Mouse (Mus musculus): ENCODE data around the gene Tbc1d24. TPM values are rescaled to one million over a fixed set of nuclear protein-coding genes. Genes with fewer than 3 reads are reported as not detected.

The Tbc1d24 gene
- polyA plus RNA-seq, 1 experiment from 2014 or later = 24.0 TPM

DNA sequence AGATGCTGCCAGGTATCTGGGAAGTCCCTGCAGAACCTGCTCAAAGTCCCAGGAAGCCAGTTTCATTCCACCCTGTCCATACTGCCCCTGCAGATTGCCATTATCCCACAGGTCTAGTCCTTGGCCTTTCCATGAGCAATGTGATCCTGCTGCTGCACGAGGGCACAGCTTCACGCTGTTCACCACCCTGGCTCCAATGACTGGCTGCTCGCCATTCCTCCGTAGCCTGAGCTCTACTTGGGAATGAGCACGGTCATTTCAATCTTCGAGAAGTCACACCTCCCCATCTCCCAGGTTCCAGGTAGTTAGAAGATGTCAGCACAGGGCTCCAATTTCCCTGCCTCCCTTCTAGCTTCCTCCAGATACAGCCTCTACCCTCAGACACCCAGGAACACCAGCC lies 48.2 kb downstream of the Tbc1d24 start:
- WGBS = 93% methylated on average over 6 of the region's 6 CpGs
- Histone ChIP-seq H3K27me3 (replicated peaks) (no peaks in the 10 kb centered on the region), H3K4me1 (peaks cover 8% of the 10 kb centered on the region), H3K27ac (replicated peaks) (no peak overlapping the region), H3K9ac (replicated peaks) (no peak overlapping the region), H3K4me2 (no peak overlapping the region), H3K4me3 (replicated peaks) (no peak overlapping the region), H3K36me3 (peaks cover 26% of the 10 kb centered on the region), H3K9me3 (replicated peaks) (no peaks in the 10 kb centered on the region)
- no peak for ATAC-seq (ENCODE audit: low FRiP score)

DNA sequence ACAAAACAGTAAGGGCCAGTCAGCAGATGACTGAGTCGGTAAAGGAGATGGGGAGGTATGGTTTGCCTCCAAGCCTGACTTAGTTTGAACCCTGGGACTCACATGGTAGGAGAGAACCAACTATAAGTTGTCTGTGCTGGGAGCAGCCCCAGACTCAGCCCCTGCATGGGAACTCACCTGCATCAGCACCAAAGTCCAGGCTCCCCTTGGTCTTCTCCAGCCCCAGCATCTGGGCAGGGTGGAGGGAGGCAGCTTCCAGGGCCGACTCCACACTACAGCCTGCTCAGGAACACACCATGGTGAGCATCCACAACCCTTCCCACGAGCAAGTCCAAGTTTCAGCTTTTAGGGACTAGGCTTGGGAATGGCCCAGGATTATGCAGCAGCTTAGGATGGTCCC lies 49.0 kb downstream of the Tbc1d24 start:
- no peak for ATAC-seq (ENCODE audit: low FRiP score)
- Histone ChIP-seq H3K4me3 (replicated peaks) (no peak overlapping the region), H3K9me3 (replicated peaks) (no peaks in the 10 kb centered on the region), H3K4me1 (peaks cover 10% of the 10 kb centered on the region), H3K36me3 (peaks cover 26% of the 10 kb centered on the region), H3K27me3 (replicated peaks) (no peaks in the 10 kb centered on the region), H3K9ac (replicated peaks) (0 out of 2 replicates have a peak overlapping the region, but pooled peaks have one; percentile 7), H3K4me2 (no peak overlapping the region), H3K27ac (replicated peaks) (no peak overlapping the region)
- 86% methylated on average over 3 of the region's 3 CpGs for WGBS

DNA sequence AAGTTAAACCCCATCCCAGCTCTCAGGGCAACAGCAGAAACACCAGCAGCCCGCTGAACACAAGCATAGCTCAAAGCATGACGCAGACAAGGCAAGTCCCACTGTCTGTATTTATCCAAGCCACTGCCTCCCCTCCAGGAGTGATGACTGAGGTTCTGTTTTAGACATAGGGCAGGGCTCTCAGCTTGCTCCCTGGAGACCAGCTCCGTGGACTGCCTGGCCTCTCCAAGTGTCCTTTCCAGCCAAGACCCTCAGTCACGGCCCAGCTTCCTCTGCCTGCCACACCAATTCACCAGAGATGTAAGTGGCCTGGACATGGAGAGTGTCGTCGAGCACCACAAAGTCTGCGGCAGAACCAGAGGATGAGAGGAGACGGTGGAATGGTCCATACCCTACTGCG lies 49.6 kb downstream of the Tbc1d24 start:
- peaks cover 26% of the 10 kb centered on the region for H3K36me3 ChIP-seq
- H3K9ac ChIP-seq (replicated peaks) = no peak overlapping the region
- H3K27me3 ChIP-seq (replicated peaks) = no peaks in the 10 kb centered on the region
- 91% methylated on average over 9 of the region's 9 CpGs for WGBS
- ATAC-seq (ENCODE audit: low FRiP score) = no peak
- H3K9me3 ChIP-seq (replicated peaks) = no peaks in the 10 kb centered on the region
- peaks cover 9% of the 10 kb centered on the region for H3K4me1 ChIP-seq
- H3K4me2 ChIP-seq = no peak overlapping the region
- no peak overlapping the region for H3K27ac ChIP-seq (replicated peaks)
- H3K4me3 ChIP-seq (replicated peaks) = no peak overlapping the region

DNA sequence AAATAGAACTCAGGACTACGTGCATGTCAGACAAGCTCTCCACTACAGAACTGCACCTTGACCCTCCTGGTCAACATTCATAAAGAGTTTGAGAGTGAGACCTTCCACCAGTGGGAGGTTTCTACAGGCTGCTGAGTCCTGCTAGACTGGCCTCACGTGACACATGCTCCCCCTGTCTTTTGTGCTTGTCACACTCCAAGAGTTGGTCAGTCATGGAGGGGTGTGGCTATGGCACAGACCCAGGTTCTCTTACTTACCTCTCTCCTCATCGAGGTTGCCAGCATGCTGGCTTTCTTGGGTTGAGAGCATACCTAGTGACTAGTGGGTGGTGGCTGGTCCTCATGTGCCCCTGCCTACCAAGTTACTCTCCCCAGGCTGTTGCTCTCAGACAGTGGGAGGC lies 50.9 kb downstream of the Tbc1d24 start:
- Histone ChIP-seq H3K4me2 (no peak overlapping the region), H3K36me3 (peaks cover 26% of the 10 kb centered on the region), H3K9ac (replicated peaks) (no peak overlapping the region), H3K4me3 (replicated peaks) (no peak overlapping the region), H3K4me1 (peaks cover 9% of the 10 kb centered on the region), H3K27ac (replicated peaks) (no peak overlapping the region), H3K9me3 (replicated peaks) (no peaks in the 10 kb centered on the region), H3K27me3 (replicated peaks) (no peaks in the 10 kb centered on the region)
- 84% methylated on average over 3 of the region's 3 CpGs for WGBS
- ATAC-seq (ENCODE audit: low FRiP score) = no peak

DNA sequence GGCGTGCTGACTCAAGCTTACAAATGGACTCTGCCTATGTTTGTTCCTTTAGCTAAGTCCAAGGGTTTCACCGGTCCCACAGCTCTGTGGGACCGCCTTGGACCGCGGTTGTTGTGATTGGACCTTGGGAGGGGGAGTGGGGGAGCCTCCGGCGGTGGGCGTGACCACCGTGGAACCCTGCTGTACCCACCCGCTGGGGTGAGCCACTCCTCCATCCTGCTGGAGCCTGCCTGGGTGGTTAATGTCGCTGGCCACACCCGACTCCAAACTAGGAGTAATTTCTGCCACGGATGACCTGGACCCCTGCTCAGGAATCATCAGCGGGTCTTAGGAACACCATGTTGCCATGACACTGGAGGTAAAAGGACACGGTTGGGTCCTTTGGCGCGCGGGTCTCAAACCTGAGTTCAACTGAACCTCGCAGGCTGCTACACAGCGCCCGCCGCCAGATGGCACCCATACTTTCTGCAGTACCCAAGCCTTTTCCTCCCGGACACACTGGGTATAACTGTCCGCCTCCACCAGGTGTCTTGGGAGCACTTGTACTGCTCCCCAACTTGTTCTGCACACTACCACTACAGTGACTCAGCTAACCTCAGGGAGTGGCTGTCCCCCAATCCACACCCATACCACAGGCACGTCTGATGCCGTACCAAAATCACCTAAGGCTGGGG lies 53.3 kb downstream of the Tbc1d24 start:
- Histone ChIP-seq H3K4me3 (replicated peaks) (peak overlapping the region; percentile 36), H3K27me3 (replicated peaks) (no peaks in the 10 kb centered on the region), H3K9ac (replicated peaks) (peak overlapping the region; percentile 46), H3K27ac (replicated peaks) (no peak overlapping the region), H3K36me3 (peaks cover 12% of the 10 kb centered on the region), H3K4me2 (peak overlapping the region; percentile 73), H3K9me3 (replicated peaks) (no peaks in the 10 kb centered on the region), H3K4me1 (peaks cover 9% of the 10 kb centered on the region)
- peak; percentile 79 for ATAC-seq (ENCODE audit: low FRiP score)
- WGBS = under 1% methylated on average over 26 of the region's 26 CpGs

DNA sequence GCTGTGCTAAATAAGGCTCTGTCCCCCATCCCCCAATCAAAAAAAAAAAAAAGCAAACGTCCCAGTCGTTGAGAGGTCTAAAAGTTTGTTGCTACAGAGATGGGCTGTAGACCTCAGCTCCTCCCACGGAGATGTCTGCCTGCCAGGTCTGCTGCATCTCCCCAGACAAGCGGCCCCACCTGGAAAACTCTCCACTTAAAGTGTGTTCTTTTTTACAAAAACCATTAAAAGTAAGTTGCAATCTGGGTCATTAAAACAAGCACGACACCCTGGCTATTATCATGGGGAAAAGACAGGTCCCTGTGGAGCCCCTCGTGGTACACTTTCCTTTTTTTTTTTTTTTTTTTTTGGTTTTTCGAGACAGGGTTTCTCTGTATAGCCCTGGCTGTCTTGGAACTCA lies 54.0 kb downstream of the Tbc1d24 start:
- H3K9ac ChIP-seq (replicated peaks) = no peak overlapping the region
- H3K4me2 ChIP-seq = peak overlapping the region; percentile 73
- WGBS = 15% methylated on average over 7 of the region's 7 CpGs
- H3K4me1 ChIP-seq = peaks cover 9% of the 10 kb centered on the region
- peaks cover 10% of the 10 kb centered on the region for H3K36me3 ChIP-seq
- ATAC-seq (ENCODE audit: low FRiP score) = no peak
- H3K9me3 ChIP-seq (replicated peaks) = no peaks in the 10 kb centered on the region
- H3K27ac ChIP-seq (replicated peaks) = no peak overlapping the region
- no peaks in the 10 kb centered on the region for H3K27me3 ChIP-seq (replicated peaks)
- H3K4me3 ChIP-seq (replicated peaks) = peak overlapping the region; percentile 36

DNA sequence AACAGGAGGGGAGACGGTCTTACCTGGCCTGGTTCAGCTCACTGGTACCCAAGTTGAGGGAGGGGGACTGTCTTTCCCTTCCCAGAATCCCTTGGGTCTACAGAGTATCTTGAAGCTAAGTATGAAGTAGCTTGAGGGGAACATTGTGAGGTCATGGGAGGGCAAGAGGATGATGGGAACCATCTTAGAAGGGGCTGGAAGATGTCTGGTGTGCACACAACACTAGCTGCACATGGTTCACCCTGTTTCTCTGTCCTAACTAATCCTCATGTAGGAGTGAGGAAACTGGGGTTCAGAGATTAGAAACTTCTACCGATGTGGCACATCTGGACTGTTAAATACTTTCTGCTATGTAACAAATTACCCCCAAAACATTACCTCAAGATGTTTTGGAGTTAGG lies 54.5 kb downstream of the Tbc1d24 start, which contains the start of gene Pdpk1:
Pdpk1 (minus strand) TSS at position 101 of the 400 bp plus-strand sequence.
- Histone ChIP-seq H3K36me3 (peaks cover 4% of the 10 kb centered on the region; the same call in 1 of the 2 replicates), H3K4me2 (peak within 1 kb of the TSS; percentile 73), H3K27me3 (replicated peaks) (no peaks in the 10 kb centered on the region), H3K27ac (replicated peaks) (no peak within 1 kb of the TSS), H3K4me1 (peaks cover 9% of the 10 kb centered on the region), H3K4me3 (replicated peaks) (peak within 1 kb of the TSS; percentile 36), H3K9ac (replicated peaks) (peak within 1 kb of the TSS; percentile 46; the same call in 1 of the 2 replicates), H3K9me3 (replicated peaks) (no peaks in the 10 kb centered on the region)
- 84% methylated on average over 2 of the region's 2 CpGs for WGBS
- ATAC-seq (ENCODE audit: low FRiP score) = no peak

DNA sequence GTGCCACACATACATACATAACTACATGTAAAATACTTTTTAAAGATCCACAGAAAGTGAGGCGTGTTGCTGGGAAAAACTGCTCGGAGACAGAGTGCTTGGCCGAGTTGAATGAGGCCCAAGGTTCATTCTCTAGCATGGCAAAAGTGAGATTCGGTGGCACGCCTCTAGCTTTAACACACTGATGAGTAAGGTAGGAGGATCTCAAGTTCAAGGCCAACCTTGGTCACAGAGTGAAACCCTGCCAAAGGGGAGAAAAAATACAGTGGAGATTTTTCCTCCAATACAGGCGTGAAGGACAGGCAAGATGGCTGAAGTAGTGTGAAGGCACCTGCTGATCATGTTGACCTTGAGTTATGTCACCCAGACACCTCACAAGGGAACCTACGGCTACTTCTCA lies 55.9 kb downstream of the Tbc1d24 start:
- H3K36me3 ChIP-seq = no peaks in the 10 kb centered on the region
- H3K9me3 ChIP-seq (replicated peaks) = no peaks in the 10 kb centered on the region
- no peak overlapping the region for H3K9ac ChIP-seq (replicated peaks)
- H3K4me2 ChIP-seq = no peak overlapping the region
- H3K4me1 ChIP-seq = peaks cover 9% of the 10 kb centered on the region
- ATAC-seq (ENCODE audit: low FRiP score) = no peak
- 93% methylated on average over 7 of the region's 7 CpGs for WGBS
- no peak overlapping the region for H3K4me3 ChIP-seq (replicated peaks)
- no peak overlapping the region for H3K27ac ChIP-seq (replicated peaks)
- H3K27me3 ChIP-seq (replicated peaks) = no peaks in the 10 kb centered on the region

DNA sequence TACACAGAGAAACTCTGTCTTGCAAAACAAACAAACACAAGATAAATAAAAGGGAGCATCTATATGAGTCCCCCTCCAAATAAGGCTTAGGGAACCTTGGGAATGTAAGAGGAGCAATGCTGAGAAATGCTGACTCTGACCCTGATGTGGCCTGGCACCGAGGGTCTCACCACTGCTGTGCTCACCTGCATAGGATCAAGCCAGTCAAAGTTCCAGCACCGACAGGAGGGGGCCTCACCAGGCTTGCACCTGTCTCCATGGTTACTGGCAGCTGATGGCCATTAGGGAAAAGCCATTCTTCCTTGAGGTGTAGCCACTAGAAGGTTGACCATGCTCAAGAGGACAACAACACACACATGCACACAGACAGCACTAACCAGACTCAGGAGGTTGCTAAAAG lies 62.5 kb downstream of the Tbc1d24 start:
- no peaks in the 10 kb centered on the region for H3K27me3 ChIP-seq (replicated peaks)
- WGBS = 39% methylated on average over 2 of the region's 2 CpGs
- peak overlapping the region; percentile 70; the same call in 1 of the 2 replicates for H3K4me2 ChIP-seq
- H3K9me3 ChIP-seq (replicated peaks) = no peaks in the 10 kb centered on the region
- no peak for ATAC-seq (ENCODE audit: low FRiP score)
- 0 out of 2 replicates have a peak overlapping the region, but pooled peaks have one; percentile 95 for H3K4me3 ChIP-seq (replicated peaks)
- H3K27ac ChIP-seq (replicated peaks) = no peak overlapping the region
- H3K4me1 ChIP-seq = peaks cover 30% of the 10 kb centered on the region
- H3K9ac ChIP-seq (replicated peaks) = no peak overlapping the region
- H3K36me3 ChIP-seq = no peaks in the 10 kb centered on the region

DNA sequence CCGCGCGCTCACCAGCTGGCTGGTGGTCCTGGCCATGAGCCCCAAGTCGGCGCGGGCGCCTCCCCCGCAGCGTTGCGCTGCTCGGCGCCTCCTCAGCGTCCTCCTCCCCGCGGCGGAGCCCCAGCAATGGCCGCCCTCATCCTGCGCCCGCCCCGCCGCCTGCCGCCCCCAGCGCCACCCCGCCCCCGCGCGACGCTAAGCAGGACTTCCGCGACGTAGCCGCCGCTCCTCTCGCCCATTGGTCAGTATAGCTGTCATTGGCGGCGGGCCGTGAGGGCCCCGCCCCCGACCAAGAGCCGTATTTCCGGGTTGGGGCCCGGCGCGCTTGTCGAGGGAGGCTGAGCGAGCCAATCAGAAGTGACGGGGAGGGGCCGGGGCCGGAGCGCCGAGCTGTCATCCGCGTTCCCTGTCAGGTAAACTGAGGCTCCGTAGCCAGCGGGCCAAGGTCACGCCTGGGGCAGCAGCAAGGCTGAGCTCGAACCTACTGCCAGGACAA lies 63.9 kb downstream of the Tbc1d24 start:
- peak; percentile 99 for ATAC-seq (ENCODE audit: low FRiP score)

DNA sequence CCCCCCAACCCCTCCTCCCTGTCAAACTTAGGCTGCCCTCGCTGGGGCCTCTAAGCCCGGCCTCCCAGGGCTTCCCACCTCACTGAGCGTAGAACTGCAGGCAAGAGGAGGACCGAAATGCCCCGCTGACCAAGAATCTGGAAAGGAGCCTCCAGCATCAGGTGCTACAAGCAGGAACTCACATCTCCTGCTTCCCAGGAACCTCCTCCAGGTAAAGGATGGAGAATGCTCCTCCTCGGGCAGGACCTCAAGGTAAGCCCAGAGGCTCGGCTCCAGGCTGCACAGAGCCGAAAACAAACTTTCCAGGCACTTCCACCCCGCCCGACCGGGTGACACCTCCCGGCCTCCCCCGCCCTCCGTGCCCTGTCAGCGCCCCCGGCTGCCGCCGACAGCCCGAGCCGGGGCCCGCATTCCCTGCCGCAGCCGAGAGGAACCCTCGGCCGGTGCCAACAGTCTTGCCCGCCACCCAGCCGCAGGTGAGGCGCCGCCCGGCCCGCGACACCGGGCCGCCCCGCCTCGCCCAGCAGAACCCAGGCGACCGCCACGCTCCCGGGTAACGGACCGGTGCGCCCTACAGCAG lies 64.4 kb downstream of the Tbc1d24 start:
- ATAC-seq (ENCODE audit: low FRiP score) = peak; percentile 43
- H3K27ac ChIP-seq (replicated peaks) = peak overlapping the region; percentile 91
- H3K9me3 ChIP-seq (replicated peaks) = no peaks in the 10 kb centered on the region
- WGBS = 0% methylated on average over 41 of the region's 43 CpGs
- H3K4me1 ChIP-seq = peaks cover 36% of the 10 kb centered on the region
- H3K36me3 ChIP-seq = no peaks in the 10 kb centered on the region
- peak overlapping the region; percentile 91 for H3K9ac ChIP-seq (replicated peaks)
- H3K27me3 ChIP-seq (replicated peaks) = no peaks in the 10 kb centered on the region
- H3K4me3 ChIP-seq (replicated peaks) = peak overlapping the region; percentile 95
- peak overlapping the region; percentile 70 for H3K4me2 ChIP-seq

More for the DNA sequence above, 63.9 kb downstream of the Tbc1d24 start:
- H3K9me3 ChIP-seq (replicated peaks) = no peaks in the 10 kb centered on the region
- H3K9ac ChIP-seq (replicated peaks) = peak overlapping the region; percentile 91
- peaks cover 36% of the 10 kb centered on the region for H3K4me1 ChIP-seq
- peak overlapping the region; percentile 91 for H3K27ac ChIP-seq (replicated peaks)
- H3K4me2 ChIP-seq = peak overlapping the region; percentile 70
- under 1% methylated on average over 54 of the region's 57 CpGs for WGBS
- no peaks in the 10 kb centered on the region for H3K36me3 ChIP-seq
- H3K4me3 ChIP-seq (replicated peaks) = peak overlapping the region; percentile 95
- no peaks in the 10 kb centered on the region for H3K27me3 ChIP-seq (replicated peaks)

DNA sequence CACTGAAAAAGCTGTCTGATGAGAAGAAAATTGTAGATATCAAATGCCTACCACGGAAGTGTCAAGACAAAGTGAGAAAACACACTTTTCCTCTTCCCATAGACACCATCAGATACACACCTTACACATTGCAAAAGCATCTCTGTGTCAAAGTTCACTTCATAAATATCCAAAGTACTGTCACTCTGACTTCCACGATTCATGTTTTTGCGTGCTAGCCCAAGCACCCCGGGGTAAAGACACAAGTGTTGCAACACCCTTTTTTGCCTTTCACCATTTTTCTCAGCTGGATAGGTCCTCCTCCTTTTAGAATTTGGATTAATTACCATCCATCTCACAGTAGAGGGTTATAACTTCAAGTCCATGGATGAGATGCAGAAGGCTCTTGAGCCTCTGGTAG lies 65.4 kb downstream of the Tbc1d24 start:
- Histone ChIP-seq H3K4me2 (peak overlapping the region; percentile 70), H3K9ac (replicated peaks) (peak overlapping the region; percentile 91; the same call in 1 of the 2 replicates), H3K9me3 (replicated peaks) (no peaks in the 10 kb centered on the region), H3K4me3 (replicated peaks) (peak overlapping the region; percentile 95), H3K36me3 (no peaks in the 10 kb centered on the region), H3K27ac (replicated peaks) (no peak overlapping the region), H3K4me1 (peaks cover 36% of the 10 kb centered on the region), H3K27me3 (replicated peaks) (no peaks in the 10 kb centered on the region)
- WGBS = 92% methylated on average over 4 of the region's 4 CpGs
- ATAC-seq (ENCODE audit: low FRiP score) = no peak
